Mouse (Mus musculus) intestine, embryonic 16.5 days (tissue): ENCODE results near the gene Rbfox2. TPM values are rescaled to one million over a fixed set of nuclear protein-coding genes. Genes with fewer than 3 reads are reported as not detected.
"Not testable (repeated sequence)": the region's sequence is repeated elsewhere in the genome, so short reads cannot be mapped to it uniquely, and the experiment has no call there.

Experiments used
- ATAC-seq: fragments of 200-750 bp; cut with Nextera tagmentation; 2 replicates; pipeline ENCODE4 v1.8.0; 2017; ENCODE audit warnings: moderate TSS enrichment, moderate library complexity
- H3K27ac ChIP-seq: fragments of 300-500 bp; sonication (generic); 2 replicates; pipeline ENCODE4 v1.5.1; 2014; ENCODE audit warnings: mild to moderate bottlenecking, low read length
- H3K27me3 ChIP-seq: fragments of 300-500 bp; sonication (generic); replicated peaks from 2 replicates; pipeline ENCODE4 v1.6.1; 2014; ENCODE audit warnings: low read length, control low read depth, mixed read lengths; ENCODE audit not compliant: control insufficient read depth, insufficient read depth
- H3K36me3 ChIP-seq: fragments of 300-500 bp; sonication (generic); 2 replicates; pipeline ENCODE4 v1.6.1; 2014; ENCODE audit warnings: low read length, control low read depth; ENCODE audit not compliant: control insufficient read depth, insufficient read depth
- H3K4me1 ChIP-seq: fragments of 300-500 bp; sonication (generic); 2 replicates; pipeline ENCODE4 v1.6.1; 2014; ENCODE audit warnings: low read length, control low read depth, mixed read lengths; ENCODE audit not compliant: control insufficient read depth, insufficient read depth
- H3K4me2 ChIP-seq: fragments of 300-500 bp; sonication (generic); 2 replicates; pipeline ENCODE4 v1.6.1; 2014; ENCODE audit warnings: low read depth, low read length, control low read depth
- H3K4me3 ChIP-seq: fragments of 300-500 bp; sonication (generic); 2 replicates; pipeline ENCODE4 v1.5.1; 2014; ENCODE audit warnings: mild to moderate bottlenecking, low read length
- H3K9ac ChIP-seq: fragments of 300-500 bp; sonication (generic); 2 replicates; pipeline ENCODE4 v1.6.1; 2014; ENCODE audit warnings: low read depth, low read length
- H3K9me3 ChIP-seq: fragments of 300-500 bp; sonication (generic); 2 replicates; pipeline ENCODE4 v1.6.1; 2016; ENCODE audit warnings: low read length, control low read depth; ENCODE audit not compliant: control insufficient read depth
- WGBS: fragments of 180-500 bp; shearing (Covaris S2); extraction: QIAGEN DNeasy Blood & Tissue Kit; methylation state at CpG from one replicate; pipeline ENCODE4 v1.1.7; 2014; 5-methylcytosine and 5-hydroxymethylcytosine counted together
- polyA plus RNA-seq: library from polyadenylated mRNA; unstranded; fragments of >200 nt; fragmentation: Nextera tagmentation; extraction: Ambion mirVana; gene quantifications from 2 replicates; pipeline ENCODE4 v1.2.1, GENCODE M21; 2015

Gene Rbfox2
- polyA plus RNA-seq, 1 experiment from 2014 or later: 31.5 TPM

- no peaks in the 10 kb centered on the region for H3K4me1 ChIP-seq
- H3K9ac ChIP-seq: no peak overlapping the region
- H3K4me2 ChIP-seq: no peak overlapping the region
- H3K4me3 ChIP-seq: no peak overlapping the region
- ATAC-seq: no peak
- H3K9me3 ChIP-seq: no peaks in the 10 kb centered on the region
- no peaks in the 10 kb centered on the region for H3K36me3 ChIP-seq
- 72% methylated on average over 6 of the region's 6 CpGs for WGBS
- no peaks in the 10 kb centered on the region for H3K27me3 ChIP-seq
- no peak overlapping the region for H3K27ac ChIP-seq
Observed at GRCm38 (mm10) chr15:77066233-77066632, 240.6 kb downstream of the Rbfox2 start.

- ATAC-seq: peak; percentile 64
- Histone ChIP-seq H3K9me3 (no peaks in the 10 kb centered on the region), H3K27ac (no peak overlapping the region), H3K4me2 (no peak overlapping the region), H3K4me1 (no peaks in the 10 kb centered on the region), H3K27me3 (no peaks in the 10 kb centered on the region), H3K4me3 (no peak overlapping the region), H3K9ac (no peak overlapping the region), H3K36me3 (no peaks in the 10 kb centered on the region)
- WGBS: 85% methylated on average over 6 of the region's 6 CpGs
Observed at GRCm38 (mm10) chr15:77065259-77065852, 241.4 kb downstream of the Rbfox2 start.

GRCm38 (mm10) chr15:77062746-77063145 lies 244.1 kb downstream of the Rbfox2 start:
- no peak overlapping the region for H3K4me2 ChIP-seq
- no peaks in the 10 kb centered on the region for H3K9me3 ChIP-seq
- ATAC-seq: no peak
- H3K4me1 ChIP-seq: no peaks in the 10 kb centered on the region
- H3K9ac ChIP-seq: no peak overlapping the region
- H3K4me3 ChIP-seq: no peak overlapping the region
- no peaks in the 10 kb centered on the region for H3K27me3 ChIP-seq
- H3K36me3 ChIP-seq: no peaks in the 10 kb centered on the region
- H3K27ac ChIP-seq: no peak overlapping the region

GRCm38 (mm10) chr15:77059416-77059815 lies 247.4 kb downstream of the Rbfox2 start:
- H3K4me1 ChIP-seq: peaks cover 14% of the 10 kb centered on the region
- H3K9me3 ChIP-seq, H3K27me3 ChIP-seq, H3K27ac ChIP-seq, H3K36me3 ChIP-seq, H3K4me3 ChIP-seq, H3K9ac ChIP-seq, H3K4me2 ChIP-seq, ATAC-seq: not testable (repeated sequence)
- WGBS: 84% methylated on average over 4 of the region's 4 CpGs

- Histone ChIP-seq H3K27ac (no peak overlapping the region), H3K9ac (no peak overlapping the region), H3K27me3 (no peaks in the 10 kb centered on the region), H3K4me3 (no peak overlapping the region), H3K4me1 (peaks cover 20% of the 10 kb centered on the region), H3K36me3 (no peaks in the 10 kb centered on the region), H3K9me3 (no peaks in the 10 kb centered on the region), H3K4me2 (no peak overlapping the region)
- ATAC-seq: no peak
Observed at GRCm38 (mm10) chr15:77058566-77058965, 248.2 kb downstream of the Rbfox2 start.

- WGBS: 50% methylated on average over 3 of the region's 3 CpGs
Observed at GRCm38 (mm10) chr15:77056791-77057051, 250.1 kb downstream of the Rbfox2 start.

GRCm38 (mm10) chr15:77056001-77056790 lies 250.6 kb downstream of the Rbfox2 start:
- Histone ChIP-seq H3K36me3 (no peaks in the 10 kb centered on the region), H3K9ac (0 out of 2 replicates have a peak overlapping the region, but pooled peaks have one; percentile 14), H3K4me1 (peaks cover 23% of the 10 kb centered on the region), H3K27ac (peak overlapping the region; percentile 64), H3K27me3 (no peaks in the 10 kb centered on the region), H3K4me3 (no peak overlapping the region), H3K4me2 (no peak overlapping the region), H3K9me3 (no peaks in the 10 kb centered on the region)
- peak; percentile 60 for ATAC-seq
- WGBS: 34% methylated on average over 6 of the region's 6 CpGs

More at GRCm38 (mm10) chr15:77056791-77057051, 250.1 kb downstream of the Rbfox2 start:
- Histone ChIP-seq H3K4me2 (no peak overlapping the region), H3K9ac (0 out of 2 replicates have a peak overlapping the region, but pooled peaks have one; percentile 14), H3K9me3 (no peaks in the 10 kb centered on the region), H3K27me3 (no peaks in the 10 kb centered on the region), H3K36me3 (no peaks in the 10 kb centered on the region), H3K4me3 (no peak overlapping the region), H3K27ac (peak overlapping the region; percentile 64), H3K4me1 (peaks cover 23% of the 10 kb centered on the region)
- ATAC-seq: 0 out of 2 replicates have a peak, but pooled peaks have one; percentile 3

GRCm38 (mm10) chr15:77054611-77055175 lies 252.1 kb downstream of the Rbfox2 start:
- Histone ChIP-seq H3K9me3 (no peaks in the 10 kb centered on the region), H3K27me3 (no peaks in the 10 kb centered on the region), H3K27ac (peak overlapping the region; percentile 80), H3K4me2 (no peak overlapping the region), H3K36me3 (no peaks in the 10 kb centered on the region), H3K4me3 (no peak overlapping the region), H3K4me1 (peaks cover 23% of the 10 kb centered on the region), H3K9ac (0 out of 2 replicates have a peak overlapping the region, but pooled peaks have one; percentile 16)
- 54% methylated on average over 5 of the region's 5 CpGs for WGBS
- ATAC-seq: peak; percentile 59; the same call in 1 of the 2 replicates

- H3K9me3 ChIP-seq: no peaks in the 10 kb centered on the region
- no peak overlapping the region for H3K27ac ChIP-seq
- H3K9ac ChIP-seq: no peak overlapping the region
- H3K4me2 ChIP-seq: no peak overlapping the region
- H3K27me3 ChIP-seq: no peaks in the 10 kb centered on the region
- H3K36me3 ChIP-seq: no peaks in the 10 kb centered on the region
- 81% methylated on average over 1 of the region's 1 CpGs for whole genome bisulfite sequencing
- H3K4me1 ChIP-seq: peaks cover 23% of the 10 kb centered on the region
- no peak for ATAC-seq
- no peak overlapping the region for H3K4me3 ChIP-seq
Observed at GRCm38 (mm10) chr15:77053021-77053420, 253.8 kb downstream of the Rbfox2 start.
